Mouse (Mus musculus) R1 (cell line): ENCODE data around the gene Add3.

ENCODE experiments used
- DNase-seq: peaks from one replicate; pipeline ENCODE4 v3.0.0-alpha.2; 2018; ENCODE audit warnings: low read depth, low spot score

The Add3 gene

DNA sequence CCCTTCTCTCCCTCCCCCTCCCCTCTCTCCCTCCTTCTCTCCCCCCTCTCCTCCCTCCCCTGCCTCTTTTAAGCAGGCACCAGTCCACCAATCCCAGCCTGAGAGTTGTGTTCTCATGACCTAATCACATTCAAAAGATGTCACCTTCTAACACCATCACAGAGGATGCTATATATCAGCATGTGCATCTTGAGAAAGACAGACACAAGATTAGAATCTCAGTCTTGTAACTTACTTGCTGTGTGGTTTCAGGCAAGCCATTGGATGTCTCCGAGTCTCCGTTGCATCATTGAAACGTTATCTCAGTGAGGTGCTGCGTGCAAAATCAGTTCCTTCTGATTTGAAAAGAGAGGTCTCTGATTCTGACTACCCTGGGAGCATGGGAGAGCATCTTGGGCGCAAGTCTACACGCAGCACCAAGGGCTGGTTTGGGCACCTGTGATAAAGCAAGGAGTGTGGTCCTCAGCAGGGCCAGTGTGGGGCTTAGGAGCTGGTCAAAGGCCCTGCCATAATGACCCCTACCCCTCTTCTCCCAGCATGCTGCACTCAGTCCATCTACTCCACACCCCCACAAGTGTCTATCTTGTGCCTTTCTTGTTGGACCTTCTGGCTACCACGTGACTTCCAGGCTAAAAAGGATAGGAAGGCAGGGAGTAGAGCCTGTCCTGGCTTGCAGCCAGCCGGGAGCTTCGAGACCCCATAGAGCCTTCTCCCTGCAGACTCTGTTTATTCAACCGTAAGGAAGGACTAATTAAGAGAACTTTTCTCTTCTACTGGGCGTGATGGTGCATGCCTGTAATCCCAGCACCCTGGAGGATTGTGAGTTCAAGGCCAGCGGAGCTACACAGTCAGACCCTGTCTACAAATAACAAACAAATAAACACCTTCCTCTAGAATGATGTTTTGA, 124.8 kb downstream of the Add3 start:
- DNase-seq: no peak

GRCm38 (mm10) chr19:53267305-53267704, 127.1 kb downstream of the Add3 start:
- no peak for DNase-seq

DNA sequence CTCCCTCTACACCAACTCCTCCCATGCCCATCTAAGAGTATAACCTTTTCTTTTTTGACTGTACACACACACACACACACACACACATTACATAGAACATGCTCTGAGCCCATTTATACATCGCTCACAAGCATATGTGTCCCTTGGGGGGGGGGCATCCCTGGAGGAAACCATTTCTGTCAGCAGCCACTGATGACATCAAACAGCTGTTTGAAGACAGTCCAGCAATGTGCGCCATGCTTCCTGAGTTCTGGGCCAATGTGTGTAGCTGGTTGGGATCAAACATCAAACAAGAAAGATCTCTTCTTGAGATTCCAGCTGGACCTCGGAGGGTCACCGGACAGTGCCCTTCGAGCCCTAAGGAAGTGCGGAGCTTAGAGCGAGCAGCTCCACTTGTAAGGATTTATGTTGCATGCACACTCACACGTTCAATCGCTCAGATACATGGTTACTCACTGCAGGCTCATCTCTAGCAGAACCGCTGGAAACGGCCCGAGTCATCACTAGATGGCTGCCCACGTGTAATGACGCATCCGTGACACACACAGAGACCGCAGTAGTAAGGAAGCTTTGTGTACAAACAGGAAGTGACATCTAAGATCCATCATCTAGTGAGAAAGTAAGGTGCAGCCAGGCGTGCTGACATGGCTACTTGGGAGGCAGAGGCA, 132.9 kb downstream of the Add3 start:
- DNase-seq: no peak

DNA sequence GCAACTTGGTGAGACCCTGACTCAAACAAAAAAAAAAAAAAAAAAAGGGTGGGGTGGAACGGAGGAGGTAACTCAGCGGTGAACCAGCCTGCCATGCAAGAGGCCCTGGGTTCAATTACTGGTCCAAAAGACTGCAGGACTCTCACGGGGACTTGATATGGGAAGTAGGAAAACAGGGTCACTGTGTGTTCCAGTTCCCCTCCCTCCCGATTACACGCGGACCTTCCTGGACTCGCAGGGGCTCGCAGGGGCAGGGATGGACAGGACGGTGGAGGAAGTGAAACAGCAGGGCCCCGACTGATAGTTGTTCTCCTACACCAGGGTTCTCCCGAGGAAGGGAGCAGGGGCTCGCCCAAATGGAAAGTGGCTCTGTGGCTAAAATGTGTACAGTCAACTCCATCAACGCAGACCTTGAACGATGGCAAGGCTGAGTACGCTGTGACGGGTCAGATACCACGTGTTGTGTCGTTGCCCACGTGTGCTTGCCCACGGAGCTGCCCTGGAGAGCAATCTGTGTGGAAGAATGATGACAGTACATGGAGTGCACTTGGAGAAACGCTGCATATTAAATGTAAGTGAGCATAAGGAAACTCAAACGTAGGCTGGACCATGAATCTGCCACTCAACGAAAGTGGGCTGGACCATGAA, 133.7 kb downstream of the Add3 start:
- no peak for DNase-seq

DNA sequence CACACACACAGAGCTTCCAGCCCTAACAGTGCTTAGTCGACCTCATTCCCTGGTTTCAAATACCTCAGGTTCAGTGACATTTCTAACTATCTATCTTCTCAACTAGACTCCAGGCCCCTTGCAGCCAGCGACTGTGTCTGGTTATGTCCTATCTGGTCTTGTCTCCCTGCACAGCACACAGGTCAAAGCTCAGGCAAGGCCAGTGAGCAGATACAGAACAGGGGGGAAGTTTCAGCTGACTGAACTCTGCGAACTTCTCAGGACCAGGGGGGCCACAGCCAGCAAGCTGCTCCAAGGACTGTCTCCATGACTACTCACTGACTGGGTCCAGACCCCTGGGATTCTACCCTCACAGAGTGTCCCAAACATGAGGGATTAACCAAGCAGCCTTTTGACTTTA, 135.0 kb downstream of the Add3 start:
- DNase-seq: no peak

- DNase-seq: no peak
Measured at GRCm38 (mm10) chr19:53276902-53277707, 136.9 kb downstream of the Add3 start.

DNA sequence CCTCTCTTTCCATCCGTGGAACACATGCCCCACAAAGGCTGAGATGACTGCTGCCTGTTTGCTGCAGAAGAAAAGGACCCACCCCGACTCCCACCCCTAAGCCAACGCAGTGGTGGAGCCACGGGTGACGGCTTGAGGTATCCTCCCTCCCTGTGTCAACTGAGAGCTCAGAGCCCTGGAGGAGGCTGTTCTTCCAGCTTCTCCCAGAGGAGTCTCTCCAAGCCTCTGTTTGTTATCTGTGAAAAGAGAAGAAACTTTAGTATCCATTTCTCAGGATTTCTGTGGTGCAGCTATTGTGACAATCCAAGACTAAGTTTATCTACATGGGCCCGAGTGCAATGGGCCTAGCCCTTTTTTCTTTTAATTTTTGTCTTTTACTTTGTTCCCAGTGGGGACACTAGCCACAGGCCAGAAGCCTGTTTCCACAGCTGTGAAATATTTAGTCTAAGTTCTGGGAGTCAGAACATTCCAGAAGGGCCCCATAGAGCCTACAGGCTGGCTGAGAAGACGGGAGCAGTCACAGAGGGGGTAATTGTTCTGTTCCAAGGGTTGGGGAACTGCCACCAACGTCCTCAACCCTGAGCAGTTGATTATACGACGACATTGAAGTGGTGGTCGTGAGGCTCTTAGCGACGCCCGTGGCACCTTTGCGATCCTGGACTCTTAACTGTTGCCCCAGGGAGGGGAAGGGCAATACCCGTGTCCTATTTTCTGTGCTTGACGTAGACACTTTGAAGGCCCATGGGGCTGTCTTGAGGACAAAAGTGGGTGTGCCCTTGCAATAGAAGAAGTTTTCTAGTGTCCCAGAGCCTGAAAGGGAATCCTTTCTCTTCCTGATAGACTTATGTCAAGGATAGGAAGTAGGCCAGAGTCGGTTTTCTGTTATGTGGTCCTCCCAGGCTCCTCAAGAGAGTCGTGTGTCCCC, 138.5 kb downstream of the Add3 start:
- no peak for DNase-seq

DNA sequence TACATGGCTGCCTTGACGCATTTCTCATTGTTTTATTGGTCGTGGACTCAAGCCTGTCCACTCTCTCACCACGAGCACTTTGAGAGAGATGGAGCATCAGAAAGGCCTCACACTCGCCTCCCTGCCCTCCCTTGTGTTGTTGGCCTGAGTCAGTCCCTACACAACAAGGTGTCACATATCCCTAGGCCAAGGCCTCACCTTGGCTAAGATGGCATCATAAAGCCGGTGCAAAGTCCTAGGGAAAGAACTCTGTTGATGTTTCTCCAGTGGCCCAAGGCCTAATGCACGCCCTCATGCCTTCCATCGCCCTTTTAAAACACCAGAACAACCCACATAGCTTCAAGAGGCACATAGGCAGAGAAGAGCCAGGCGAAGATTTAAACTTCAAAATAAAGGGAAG, 140.0 kb downstream of the Add3 start:
- DNase-seq: no peak

- no peak for DNase-seq
Measured at GRCm38 (mm10) chr19:53282571-53282970, 142.3 kb downstream of the Add3 start.

- DNase-seq: peak; percentile 63
Measured at GRCm38 (mm10) chr19:53283742-53284141, 143.5 kb downstream of the Add3 start.

GRCm38 (mm10) chr19:53284268-53285208, 144.3 kb downstream of the Add3 start:
- DNase-seq: peak; percentile 58

GRCm38 (mm10) chr19:53296331-53297254, 156.3 kb downstream of the Add3 start:
- peak; percentile 77 for DNase-seq
